Mouse (Mus musculus) Patski (cell line): Measurements from ENCODE around the gene Dtx2. TPM values are rescaled to one million over a fixed set of nuclear protein-coding genes. Genes with fewer than 3 reads are reported as not detected.
A peak's percentile ranks its signal among the peaks of the same experiment; 100 is the strongest.

ENCODE experiments used
- ATAC-seq: fragments of 100-300 bp; one replicate; pipeline ENCODE4 v1.8.0; 2021
- CTCF ChIA-PET: fragments of 350-600 bp; sonication (Branson Sonifier 250); formaldehyde crosslinking; loops from one replicate; lab custom pipeline; 2022; ENCODE audit warnings: inconsistent platforms; lab: Charles Lee
- POLR2A ChIA-PET: fragments of 350-600 bp; sonication (Branson Sonifier 250); formaldehyde crosslinking; loops from one replicate; lab custom pipeline; 2022; ENCODE audit warnings: antibody characterized with exemption, inconsistent platforms; lab: Charles Lee
- DNase-seq: peaks from one replicate; pipeline ENCODE4 v3.0.0-alpha.2; 2011; ENCODE audit warnings: low read depth, low spot score
- H3K27me3 ChIP-seq: fragments of 371-371 bp; one replicate; pipeline ENCODE4 v1.5.1; 2021
- CTCF ChIP-seq: fragments of 100-300 bp; IDR thresholded peaks from one replicate; pipeline ENCODE4 v1.5.1; 2021
- in situ Hi-C: fragments of 300-500 bp; cut with MboI; formaldehyde crosslinking; loops from 3 replicates; pipeline ENCODE4 v1.11.1; 2018; ENCODE audit warnings: low pct_unique_long_range_greater_than_20kb, mixed read lengths
- polyA plus RNA-seq: library from polyadenylated mRNA; unstranded; gene quantifications from one replicate; pipeline ENCODE4 v1.2.3, GENCODE M21; 2021

Gene Dtx2
- polyA plus RNA-seq = 22.2 TPM

- ATAC-seq (peak; percentile 89), DNase-seq (no peak)
- peak; percentile 44 for TF ChIP-seq CTCF
- H3K27me3 ChIP-seq = no peaks in the 10 kb centered on the region
- CTCF ChIA-PET = interaction anchor here (1.2 to 3.1 kb wide), 9 partner anchors 11 to 67 kb away, joined by 3 to 9 read pairs (median 4); no protein-coding TSS in a partner anchor
- in situ Hi-C loops = no loop called here
- POLR2A ChIA-PET = interaction anchor here (0.5 to 1.2 kb wide), 2 partner anchors 13 to 958 kb away, joined by 3 to 4 read pairs; partner anchors contain the start of gene Fis1
Measured at GRCm38 (mm10) chr5:135994725-135995687, at the start of gene Dtx2. TSS of gene Dtx2 (plus strand) at chr5:135994800.

GRCm38 (mm10) chr5:135945916-135946408, 48.6 kb upstream of the Dtx2 start:
- CTCF ChIA-PET = interaction anchor here (1.3 kb wide), 1 partner anchor 45 kb away, joined by 3 read pairs; no protein-coding TSS in a partner anchor
- TF ChIP-seq CTCF = no peak
- ATAC-seq (peak; percentile 44), DNase-seq (no peak)
- in situ Hi-C loops = no loop called here
- POLR2A ChIA-PET = no interaction called here
- no peaks in the 10 kb centered on the region for H3K27me3 ChIP-seq

GRCm38 (mm10) chr5:135946621-135947020, 48.0 kb upstream of the Dtx2 start:
- no peak for DNase-seq
- POLR2A ChIA-PET = no interaction called here
- no peak for TF ChIP-seq CTCF
- in situ Hi-C loops = no loop called here
- ATAC-seq = no peak
- H3K27me3 ChIP-seq = no peaks in the 10 kb centered on the region
- CTCF ChIA-PET = interaction anchor here (1.3 kb wide), 1 partner anchor 45 kb away, joined by 3 read pairs; no protein-coding TSS in a partner anchor

GRCm38 (mm10) chr5:135950710-135951412, 43.7 kb upstream of the Dtx2 start:
- in situ Hi-C loops = no loop called here
- no peak for ATAC-seq
- ChIA-PET POLR2A (no interaction called here), CTCF (no interaction called here)
- no peaks in the 10 kb centered on the region for H3K27me3 ChIP-seq
- no peak for TF ChIP-seq CTCF
- DNase-seq = no peak

- no peak for DNase-seq
- TF ChIP-seq CTCF = no peak
- no peaks in the 10 kb centered on the region for H3K27me3 ChIP-seq
- ATAC-seq = no peak
- CTCF ChIA-PET = interaction anchor here (1.1 kb wide), 1 partner anchor 11 kb away, joined by 3 read pairs; no protein-coding TSS in a partner anchor
- in situ Hi-C loops = no loop called here
- POLR2A ChIA-PET = no interaction called here
Measured at GRCm38 (mm10) chr5:135951660-135952059, 42.9 kb upstream of the Dtx2 start.

- ATAC-seq (no peak), DNase-seq (no peak)
- in situ Hi-C loops = no loop called here
- ChIA-PET CTCF (interaction anchor here (1.1 kb wide), 1 partner anchor 10 kb away, joined by 3 read pairs; no protein-coding TSS in a partner anchor), POLR2A (interaction anchor here (0.6 kb wide), 1 partner anchor 15 kb away, joined by 3 read pairs; no protein-coding TSS in a partner anchor)
- TF ChIP-seq CTCF = no peak
- no peaks in the 10 kb centered on the region for H3K27me3 ChIP-seq
Measured at GRCm38 (mm10) chr5:135952830-135953229, 41.8 kb upstream of the Dtx2 start.

- TF ChIP-seq CTCF = no peak
- DNase-seq (no peak), ATAC-seq (no peak)
- in situ Hi-C loops = no loop called here
- H3K27me3 ChIP-seq = no peaks in the 10 kb centered on the region
- POLR2A ChIA-PET = no interaction called here
- CTCF ChIA-PET = interaction anchor here (1.0 kb wide), 2 partner anchors 9 to 39 kb away, joined by 3 read pairs; no protein-coding TSS in a partner anchor
Measured at GRCm38 (mm10) chr5:135956300-135957206, 38.0 kb upstream of the Dtx2 start.

- no peaks in the 10 kb centered on the region for H3K27me3 ChIP-seq
- CTCF ChIA-PET = interaction anchor here (1.0 to 1.3 kb wide), 2 partner anchors 22 to 59 kb away, joined by 3 to 6 read pairs; no protein-coding TSS in a partner anchor
- in situ Hi-C loops = no loop called here
- POLR2A ChIA-PET = interaction anchor here (1.4 kb wide), 1 partner anchor 58 kb away, joined by 4 read pairs; no protein-coding TSS in a partner anchor
- no peak for TF ChIP-seq CTCF
- DNase-seq (peak; percentile 98), ATAC-seq (peak; percentile 83)
Measured at GRCm38 (mm10) chr5:135957207-135957974, 37.2 kb upstream of the Dtx2 start.
